ENCODE assay signal across 16 mouse cellular contexts in the genomic region with DNA sequence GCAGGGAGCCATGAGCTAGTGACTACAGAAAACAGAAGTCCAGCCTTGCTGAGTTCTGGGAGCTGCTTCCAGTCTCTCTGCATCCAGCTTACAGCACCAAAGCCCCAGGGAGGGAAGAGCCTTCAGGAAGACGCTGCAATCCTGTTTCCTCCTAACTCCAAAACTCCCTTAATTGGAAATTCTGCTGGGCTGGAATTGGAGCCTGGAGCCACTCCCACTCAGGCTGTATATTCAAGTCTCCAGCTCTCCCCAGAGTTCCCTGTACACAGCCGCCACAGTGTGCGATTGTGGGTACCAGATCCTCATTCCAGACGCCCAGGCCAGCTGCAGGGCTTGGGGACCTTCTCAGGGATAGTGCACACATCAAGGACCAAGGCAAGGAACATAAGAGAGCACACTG. TPM values are rescaled to one million over a fixed set of nuclear protein-coding genes. Genes with fewer than 3 reads are reported as not detected.
DNase-seq lines count a peak whose midpoint lies in the region; ATAC-seq and TF ChIP-seq lines count a peak whose summit lies in the region.
"Had no signal": no experiment of that assay in that cellular context is flagged by ENCODE, and none has a peak within 500 bp of the region (broad histone marks: within the 10 kb centered on the region; RNA-seq: fewer than 3 reads in every experiment).

No protein-coding gene starts in this region.

- no peak for TF ChIP-seq CTCF in forebrain, postnatal 0 days (IDR thresholded peaks at IDR 0.05; ENCODE audit: low read depth)

- peaks cover 19% of the 10 kb centered on the region for H3K4me1 ChIP-seq in kidney, embryonic 15.5 days
- H3K4me1 ChIP-seq in heart, embryonic 12.5 days (replicated peaks) = peaks cover 69% of the 10 kb centered on the region
- H3K4me1 ChIP-seq in heart, embryonic 16.5 days (ENCODE audit: control insufficient read depth, insufficient read depth, low read length) = peaks cover 54% of the 10 kb centered on the region
- no peaks in the 10 kb centered on the region for H3K4me1 ChIP-seq in forebrain, postnatal 0 days (ENCODE audit: insufficient read depth)
- H3K4me1 ChIP-seq: embryonic facial prominence, embryonic 12.5 days; liver, embryonic 15.5 days had no signal

- no peaks in the 10 kb centered on the region for H3K36me3 ChIP-seq in kidney, embryonic 15.5 days
- H3K36me3 ChIP-seq in heart, embryonic 12.5 days = peaks cover 68% of the 10 kb centered on the region
- H3K36me3 ChIP-seq in heart, embryonic 16.5 days (ENCODE audit: control insufficient read depth, insufficient read depth) = peaks cover 14% of the 10 kb centered on the region
- H3K36me3 ChIP-seq in forebrain, postnatal 0 days (ENCODE audit: insufficient read depth) = no peaks in the 10 kb centered on the region
- H3K36me3 ChIP-seq: embryonic facial prominence, embryonic 12.5 days; liver, embryonic 15.5 days had no signal

- peak overlapping the region; percentile 79 for H3K27ac ChIP-seq in kidney, embryonic 15.5 days
- H3K27ac ChIP-seq in heart, embryonic 12.5 days (ENCODE audit: poor library complexity, severe bottlenecking) = peak overlapping the region; percentile 32
- peak overlapping the region; percentile 30 for H3K27ac ChIP-seq in heart, embryonic 16.5 days (ENCODE audit: low read length)
- no peak overlapping the region for H3K27ac ChIP-seq in forebrain, postnatal 0 days (ENCODE audit: low read depth, low read length)
- H3K27ac ChIP-seq: embryonic facial prominence, embryonic 12.5 days; hindbrain, postnatal 0 days; liver, embryonic 15.5 days had no signal

- no peak overlapping the region for H3K9ac ChIP-seq in kidney, embryonic 15.5 days
- H3K9ac ChIP-seq in heart, embryonic 12.5 days = peak overlapping the region; percentile 1; the same call in 1 of the 2 replicates
- H3K9ac ChIP-seq in heart, embryonic 16.5 days (ENCODE audit: low read length) = peak overlapping the region; percentile 25; the same call in 1 of the 2 replicates
- H3K9ac ChIP-seq in forebrain, postnatal 0 days = no peak overlapping the region
- H3K9ac ChIP-seq: embryonic facial prominence, embryonic 12.5 days; liver, embryonic 15.5 days had no signal

- no peak overlapping the region for H3K4me2 ChIP-seq in kidney, embryonic 15.5 days
- no peak overlapping the region for H3K4me2 ChIP-seq in heart, embryonic 12.5 days
- no peak overlapping the region for H3K4me2 ChIP-seq in heart, embryonic 16.5 days (ENCODE audit: low read depth, low read length)
- H3K4me2 ChIP-seq in forebrain, postnatal 0 days (ENCODE audit: low read depth) = no peak overlapping the region
- H3K4me2 ChIP-seq: embryonic facial prominence, embryonic 12.5 days; liver, embryonic 15.5 days; midbrain, embryonic 11.5 days had no signal

- 33% methylated on average over 4 of the region's 4 CpGs for WGBS in kidney, embryonic 15.5 days
- WGBS in heart, embryonic 12.5 days = 44% methylated on average over 4 of the region's 4 CpGs
- 35% methylated on average over 4 of the region's 4 CpGs for WGBS in heart, embryonic 16.5 days
- 56% methylated on average over 4 of the region's 4 CpGs for WGBS in forebrain, postnatal 0 days

- no peaks in the 10 kb centered on the region for H3K9me3 ChIP-seq in kidney, embryonic 15.5 days (replicated peaks)
- H3K9me3 ChIP-seq in heart, embryonic 12.5 days (replicated peaks) = no peaks in the 10 kb centered on the region
- no peaks in the 10 kb centered on the region for H3K9me3 ChIP-seq in heart, embryonic 16.5 days (replicated peaks; ENCODE audit: control insufficient read depth, low read length)
- H3K9me3 ChIP-seq in forebrain, postnatal 0 days (ENCODE audit: low read length) = no peaks in the 10 kb centered on the region
- H3K9me3 ChIP-seq: embryonic facial prominence, embryonic 12.5 days; liver, embryonic 15.5 days had no signal

- ATAC-seq in kidney, embryonic 15.5 days (replicated peaks; ENCODE audit: low FRiP score) = no peak
- ATAC-seq in heart, embryonic 12.5 days (ENCODE audit: insufficient number of reproducible peaks, low FRiP score) = no peak
- no peak; the same call in 1 of the 2 replicates for ATAC-seq in heart, embryonic 16.5 days (replicated peaks; ENCODE audit: extremely low read depth, insufficient read depth, low FRiP score)
- no peak for ATAC-seq in forebrain, postnatal 0 days
- ATAC-seq: forebrain, embryonic 14.5 days; hindbrain, postnatal 0 days had no signal

- H3K4me3 ChIP-seq in kidney, embryonic 15.5 days (replicated peaks) = no peak overlapping the region
- H3K4me3 ChIP-seq in heart, embryonic 12.5 days = no peak overlapping the region
- no peak overlapping the region for H3K4me3 ChIP-seq in heart, embryonic 16.5 days (ENCODE audit: low read length)
- H3K4me3 ChIP-seq in forebrain, postnatal 0 days (ENCODE audit: low read depth, low read length) = no peak overlapping the region
- H3K4me3 ChIP-seq: embryonic facial prominence, embryonic 12.5 days; liver, embryonic 15.5 days had no signal

- DNase-seq in kidney, adult 9 months = no peak
- peak; percentile 44 to 62 for DNase-seq in kidney, postnatal 4 days
- no peak for DNase-seq in forebrain, postnatal 0 days
- DNase-seq in retina, postnatal 1 day = no peak
- DNase-seq: cerebellum, postnatal 14 days; gastrocnemius, postnatal 14 days; right cerebral cortex, postnatal 4 days had no signal

- H3K27me3 ChIP-seq in kidney, embryonic 15.5 days = peaks cover 12% of the 10 kb centered on the region
- H3K27me3 ChIP-seq in heart, embryonic 12.5 days (replicated peaks) = peaks cover 9% of the 10 kb centered on the region; the same call in 1 of the 2 replicates
- no peaks in the 10 kb centered on the region for H3K27me3 ChIP-seq in heart, embryonic 16.5 days (ENCODE audit: control insufficient read depth, insufficient read depth, low read length)
- H3K27me3 ChIP-seq in forebrain, postnatal 0 days (ENCODE audit: insufficient read depth, low read length) = peaks cover 5% of the 10 kb centered on the region

RNA-seq across cellular contexts. Expression of a gene that starts 27.6 kb away (rescaled TPM):
- 2.5 and 4.2 TPM in 2 replicates for polyA plus RNA-seq in kidney, embryonic 15.5 days (2015; fragmentation: Nextera tagmentation; extraction: Ambion mirVana)
- polyA plus RNA-seq in heart, embryonic 12.5 days (2016; fragmentation: Nextera tagmentation; extraction: Ambion mirVana) = 62.5 and 62.7 TPM in 2 replicates
- polyA plus RNA-seq in heart, embryonic 16.5 days (2015; fragmentation: Nextera tagmentation; extraction: Ambion mirVana) = 38.5 and 43.2 TPM in 2 replicates
- total RNA-seq in forebrain, postnatal 0 days (2014; rRNA removed) = 0.69 and 1.9 TPM in 2 replicates
- polyA plus RNA-seq in forebrain, postnatal 0 days (2015; fragmentation: Nextera tagmentation; extraction: Ambion mirVana) = 0.40 and 0.82 TPM in 2 replicates
- total RNA-seq: CH12.LX had no signal

RNA-seq across cellular contexts. Expression of a gene that starts 54.3 kb away (rescaled TPM):
- polyA plus RNA-seq in kidney, embryonic 15.5 days (2015; fragmentation: Nextera tagmentation; extraction: Ambion mirVana) = 87.0 and 87.3 TPM in 2 replicates
- 55.3 and 57.2 TPM in 2 replicates for polyA plus RNA-seq in heart, embryonic 12.5 days (2016; fragmentation: Nextera tagmentation; extraction: Ambion mirVana)
- 57.1 and 63.8 TPM in 2 replicates for polyA plus RNA-seq in heart, embryonic 16.5 days (2015; fragmentation: Nextera tagmentation; extraction: Ambion mirVana)
- total RNA-seq in forebrain, postnatal 0 days (2014; rRNA removed) = 25.2 and 26.6 TPM in 2 replicates
- 52.4 and 57.3 TPM in 2 replicates for polyA plus RNA-seq in forebrain, postnatal 0 days (2015; fragmentation: Nextera tagmentation; extraction: Ambion mirVana)

Comparison
In these comparisons a context has a peak if more than half of its experiments do, and no peak if none do; other contexts are left out.
1. DNase-seq: peak in kidney, postnatal 4 days (2 of 2); none in kidney, adult 9 months (single experiment), forebrain, postnatal 0 days (single experiment) and retina, postnatal 1 day (single experiment).
2. H3K9ac ChIP-seq: peak in heart, embryonic 12.5 days (single experiment) and heart, embryonic 16.5 days (single experiment); none in kidney, embryonic 15.5 days (single experiment) and forebrain, postnatal 0 days (single experiment).